Mouse (Mus musculus): ENCODE results near the gene Cyth1.

The Cyth1 gene

GRCm38 (mm10) chr11:118253447-118254158 lies 5.2 kb upstream of the Cyth1 start:
- DNase-seq: peak; percentile 47 to 56

GRCm38 (mm10) chr11:118249012-118249383 lies 606 bp upstream of the Cyth1 start:
- DNase-seq: peak; percentile 54 to 64

GRCm38 (mm10) chr11:118247359-118248095 lies 865 bp downstream of the Cyth1 start:
- DNase-seq: peak; percentile 76 to 84

DNA sequence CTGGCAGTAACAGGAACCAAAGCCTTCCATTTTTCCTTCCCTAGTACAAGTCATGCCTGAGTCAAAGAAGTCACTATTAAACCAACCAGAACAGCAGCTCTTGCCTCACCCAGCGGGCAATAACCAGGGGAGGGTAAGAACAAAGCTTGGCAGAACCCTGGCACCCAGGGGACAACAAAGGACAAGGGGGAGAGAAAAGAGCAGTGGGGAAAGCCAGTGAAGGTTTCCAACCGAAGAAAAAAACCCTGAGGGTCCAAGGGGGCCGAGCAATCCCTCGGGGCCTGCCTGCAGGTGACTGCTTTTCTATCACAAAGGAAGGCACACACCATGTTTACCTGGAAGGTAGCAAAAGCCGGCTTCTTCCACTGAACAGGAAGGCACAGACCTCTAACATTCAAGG lies 1.7 kb downstream of the Cyth1 start:
- DNase-seq: no peak

- DNase-seq: no peak
Measured at GRCm38 (mm10) chr11:118245130-118245529, 3.3 kb downstream of the Cyth1 start.

DNA sequence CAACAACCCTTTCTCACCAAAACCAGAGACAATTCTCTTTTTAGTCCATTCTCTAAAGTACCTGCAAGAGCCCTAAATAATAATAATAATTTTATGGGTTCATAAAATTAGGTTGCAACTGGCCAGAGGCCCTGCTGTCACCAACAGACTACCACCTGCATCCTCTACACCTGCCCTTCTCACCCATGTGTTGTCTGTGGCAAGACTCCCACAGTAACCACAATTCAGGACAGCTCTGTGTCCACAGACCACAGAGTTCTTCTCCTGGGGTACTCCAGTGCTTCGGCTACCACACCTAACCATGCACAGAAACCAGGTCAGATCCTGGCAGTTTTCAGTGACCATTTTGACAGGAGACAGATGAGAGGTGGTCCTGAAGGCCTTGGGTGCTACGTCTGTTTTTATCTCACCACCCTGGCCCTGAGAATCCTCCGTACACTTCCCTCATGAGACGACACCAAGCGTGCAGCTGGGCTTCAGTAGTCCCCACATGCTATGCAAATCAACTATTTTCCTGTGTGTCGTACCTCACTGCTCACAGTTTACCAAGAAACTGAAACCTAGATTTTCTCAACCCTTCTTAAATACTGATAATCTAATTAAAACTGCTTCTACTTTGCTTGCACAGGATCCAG lies 4.6 kb downstream of the Cyth1 start:
- no peak for DNase-seq

GRCm38 (mm10) chr11:118242506-118242905 lies 5.9 kb downstream of the Cyth1 start:
- peak; percentile 63 to 76 for DNase-seq

DNA sequence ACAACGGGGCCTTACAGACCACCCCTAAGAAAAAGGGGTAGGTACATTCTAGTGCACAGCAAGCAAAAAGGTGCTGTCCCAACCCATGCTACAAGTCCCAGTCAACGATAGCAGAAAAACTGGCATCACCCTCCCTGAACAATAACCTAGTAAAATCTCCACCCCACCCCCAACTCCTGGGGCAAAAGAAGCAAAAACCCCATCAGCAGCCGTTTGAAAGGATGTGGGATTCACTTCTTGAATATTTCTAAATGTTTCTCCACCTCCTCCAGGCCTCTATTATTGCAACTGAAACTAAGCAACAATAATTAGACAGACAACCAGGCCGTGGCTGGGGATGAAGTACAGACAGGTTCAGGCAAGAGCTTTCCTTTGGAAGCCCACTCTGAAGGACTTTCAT lies 8.0 kb downstream of the Cyth1 start:
- no peak for DNase-seq

DNA sequence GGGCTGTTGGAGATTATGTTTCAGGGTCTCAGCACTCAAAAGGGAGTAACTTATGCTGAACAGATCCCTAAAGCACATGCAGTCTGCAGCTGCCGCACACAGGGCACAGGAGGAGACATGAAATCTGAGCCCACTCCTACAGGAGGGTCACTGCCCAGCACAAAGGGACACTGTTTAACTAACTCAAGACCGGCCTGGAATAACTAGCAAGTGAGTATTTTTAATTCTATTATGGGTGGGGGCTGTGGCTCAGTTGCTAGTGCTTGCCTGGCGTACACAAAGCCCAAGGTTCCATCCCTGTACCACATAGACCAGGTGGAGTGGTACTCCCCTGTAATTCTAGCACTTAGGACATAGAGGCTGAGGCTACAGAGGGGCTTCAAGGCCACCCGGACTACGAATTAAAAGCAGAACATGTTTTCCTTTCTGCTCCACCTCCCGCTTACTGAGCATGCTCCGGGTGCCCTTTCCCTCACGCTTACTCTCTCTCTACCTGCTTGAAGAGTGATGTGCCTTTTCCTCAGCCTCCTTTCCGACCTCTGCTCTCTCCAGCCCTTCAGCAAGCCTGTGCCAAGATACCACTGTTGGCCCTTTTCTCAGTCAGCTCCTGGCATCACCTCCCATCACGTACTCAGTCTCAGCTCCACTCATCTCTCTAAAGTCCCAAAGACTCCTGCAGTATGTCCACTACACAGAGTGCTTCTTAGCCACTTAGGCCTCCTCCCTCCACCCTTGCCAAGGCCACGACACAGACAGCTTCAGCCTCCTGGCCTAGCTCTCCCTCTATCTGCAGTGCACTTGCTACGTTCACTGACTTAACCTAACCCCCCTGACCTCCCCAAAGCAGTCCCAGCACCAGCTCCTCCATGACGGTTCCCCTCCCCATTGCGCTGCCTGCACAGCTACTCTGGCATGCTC lies 8.9 kb downstream of the Cyth1 start:
- no peak for DNase-seq

DNA sequence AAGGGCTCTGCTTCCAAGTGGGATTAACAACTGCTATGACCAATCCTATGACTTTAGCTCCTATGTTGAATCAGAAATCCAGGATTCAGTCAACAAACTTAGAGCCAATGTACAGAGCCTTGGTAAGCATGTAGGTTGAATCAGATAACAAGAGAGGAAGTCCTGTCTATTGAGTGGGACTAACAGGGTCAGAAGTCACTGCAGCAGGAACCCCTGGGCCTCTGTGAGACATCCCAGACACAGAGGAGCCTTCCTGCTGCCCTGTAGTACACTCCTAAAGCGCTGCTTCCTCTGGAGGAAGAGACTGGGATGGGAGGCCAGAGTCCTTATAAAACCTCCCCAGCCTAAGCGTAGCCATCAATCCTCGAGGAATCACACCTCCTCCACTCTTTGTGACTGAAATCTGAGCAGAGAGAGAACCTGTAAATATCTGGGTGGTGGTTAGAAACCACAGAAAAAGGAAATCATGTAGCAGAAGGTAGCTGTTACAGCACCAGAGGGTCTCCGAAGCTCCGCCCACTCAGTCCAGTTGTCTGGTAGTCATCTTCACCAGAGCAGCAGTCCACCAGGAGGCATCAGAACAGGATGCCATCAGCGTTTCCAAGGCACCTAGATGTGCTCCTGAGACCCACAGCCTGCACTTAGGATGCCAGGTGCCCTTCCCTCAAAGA lies 11.7 kb downstream of the Cyth1 start:
- no peak for DNase-seq

DNA sequence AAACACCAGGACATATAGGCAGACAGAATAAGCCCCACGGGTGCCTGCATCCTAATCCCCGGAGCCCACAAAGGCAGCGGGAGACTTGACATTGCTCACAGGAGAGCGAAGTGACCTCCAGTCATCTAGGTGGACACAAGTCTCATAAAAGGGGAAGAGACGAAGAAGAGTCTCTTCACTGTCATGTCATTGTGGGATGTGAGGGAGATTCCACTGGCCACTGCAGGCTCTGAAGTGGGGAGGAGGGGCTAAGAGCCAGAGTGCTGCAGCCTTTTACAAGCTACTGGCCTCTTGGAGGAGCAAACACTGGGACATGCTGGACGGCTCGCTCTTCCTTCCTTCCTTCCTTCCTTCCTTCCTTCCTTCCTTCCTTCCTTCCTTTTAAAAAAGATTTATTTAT lies 13.5 kb downstream of the Cyth1 start:
- DNase-seq: no peak

- no peak for DNase-seq
Measured at GRCm38 (mm10) chr11:118234500-118234899, 13.9 kb downstream of the Cyth1 start.

DNA sequence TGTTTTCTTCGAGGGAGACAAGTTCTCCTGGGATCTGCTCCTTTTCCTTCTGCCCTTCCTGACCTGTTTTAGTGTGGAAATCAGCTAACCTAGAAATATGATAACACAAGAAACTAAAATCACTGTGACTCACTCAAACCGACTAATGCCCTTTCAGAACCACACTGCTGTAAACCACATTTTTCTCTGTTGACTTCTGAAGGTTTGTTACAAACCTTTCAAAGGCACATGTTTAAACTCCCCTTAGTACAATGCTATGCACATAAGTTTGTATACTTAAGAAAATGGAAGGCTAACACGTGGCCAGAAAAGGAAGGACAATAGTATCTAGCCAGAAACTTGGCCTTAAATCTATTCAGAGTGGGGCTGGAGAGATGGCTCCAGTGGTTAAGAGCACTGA lies 14.5 kb downstream of the Cyth1 start:
- DNase-seq: no peak

DNA sequence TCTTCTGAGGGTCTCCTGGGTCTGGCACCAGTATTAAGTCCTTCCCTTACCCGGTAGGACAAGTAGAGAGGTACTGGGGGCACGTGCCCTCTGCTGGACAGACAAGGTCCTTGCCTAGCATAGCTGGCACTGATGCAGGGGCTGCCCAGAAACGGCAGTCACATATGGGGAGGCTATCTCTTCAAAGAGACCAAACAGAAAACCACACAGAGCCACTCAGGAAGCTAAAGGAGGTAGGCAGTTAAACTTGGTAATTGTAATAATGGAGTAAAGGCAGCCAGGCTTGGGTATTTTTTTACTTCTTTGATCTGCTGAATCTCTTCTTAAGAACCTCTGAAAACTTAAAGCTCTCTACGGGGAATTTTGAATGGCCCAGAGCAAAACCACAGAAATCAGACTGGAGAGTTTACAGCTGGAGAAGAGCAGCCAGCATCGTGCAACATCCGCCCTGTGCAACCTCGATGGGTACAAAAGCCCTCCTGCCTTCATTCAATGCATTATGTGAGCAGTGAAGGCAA lies 16.0 kb downstream of the Cyth1 start:
- peak; percentile 62 to 66 for DNase-seq

DNA sequence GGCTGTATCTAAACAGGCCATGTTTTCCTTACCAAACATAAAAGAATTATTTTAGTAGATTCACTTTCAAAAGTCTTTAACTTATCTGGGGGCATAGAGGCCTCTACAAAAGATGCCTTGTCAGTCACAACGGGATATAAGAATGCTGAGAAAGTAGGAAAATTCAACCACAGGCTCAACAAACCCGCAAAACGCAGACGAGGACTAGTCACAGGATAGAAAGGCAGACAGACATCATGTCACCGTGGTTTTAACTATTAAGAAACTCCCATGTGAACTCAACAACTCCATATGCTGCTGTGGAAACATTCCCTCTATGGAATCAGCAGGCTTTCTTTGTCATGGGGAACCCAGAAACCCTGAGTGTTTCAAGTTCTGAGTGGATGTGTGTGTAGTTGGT lies 18.5 kb downstream of the Cyth1 start:
- DNase-seq: no peak

DNA sequence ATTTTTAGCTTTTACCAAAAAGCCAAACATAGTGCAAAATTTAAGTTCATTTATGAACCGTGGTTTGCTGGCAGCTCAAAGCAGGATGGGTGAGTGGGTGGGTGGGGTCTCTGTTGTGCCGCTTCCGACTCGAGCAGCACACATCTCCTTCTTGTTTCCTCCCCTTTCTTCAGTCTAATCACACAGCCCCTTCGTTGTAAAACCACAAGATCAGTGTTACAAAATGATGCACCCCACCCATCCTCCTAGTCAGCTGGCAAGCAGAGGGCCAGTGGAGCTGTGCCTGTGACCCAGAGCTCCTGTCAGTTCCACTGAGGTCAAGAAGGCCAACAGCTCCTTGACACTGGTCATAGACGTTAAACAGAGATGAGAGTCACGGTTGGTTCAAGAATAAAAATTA lies 20.7 kb downstream of the Cyth1 start:
- DNase-seq: no peak

GRCm38 (mm10) chr11:118226850-118227249 lies 21.5 kb downstream of the Cyth1 start:
- DNase-seq: no peak

- DNase-seq: no peak
Measured at GRCm38 (mm10) chr11:118225862-118226261, 22.5 kb downstream of the Cyth1 start.

- DNase-seq: no peak
Measured at GRCm38 (mm10) chr11:118225056-118225836, 23.1 kb downstream of the Cyth1 start.

DNA sequence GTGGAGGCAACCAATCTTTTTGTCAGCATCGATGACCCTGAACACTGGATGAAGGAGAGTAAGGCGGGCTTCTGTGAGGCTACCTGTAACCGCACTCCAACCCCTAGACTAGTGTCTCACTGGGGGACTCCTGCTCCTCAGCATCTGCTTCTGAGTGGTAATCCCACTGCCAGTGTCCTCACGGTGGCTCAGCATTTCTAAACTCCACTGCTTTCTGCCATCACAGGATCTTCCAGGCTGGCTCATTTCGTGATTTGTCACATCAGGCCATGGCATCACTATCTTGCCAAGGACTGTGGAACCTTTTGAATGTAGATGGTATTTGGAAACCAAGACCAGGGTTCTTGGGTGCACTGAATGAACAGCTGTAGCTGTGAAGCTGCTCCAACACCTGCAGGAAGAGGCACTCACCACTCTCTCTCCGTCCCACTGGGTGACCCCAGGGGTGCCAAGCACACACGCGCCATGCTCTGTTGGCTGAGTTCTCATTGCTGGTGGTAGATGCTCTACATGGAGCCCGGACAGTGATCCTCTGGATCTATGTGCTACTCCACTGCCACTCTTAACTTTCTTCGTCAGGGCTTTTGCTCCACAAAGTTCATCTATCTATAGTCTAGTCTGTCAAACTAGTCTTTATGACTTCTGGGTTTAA lies 24.9 kb downstream of the Cyth1 start:
- no peak for DNase-seq

GRCm38 (mm10) chr11:118222917-118223316 lies 25.5 kb downstream of the Cyth1 start:
- no peak for DNase-seq
